Mouse (Mus musculus) hindbrain, embryonic 14.5 days (tissue): ENCODE results near the gene Nup210. TPM values are rescaled to one million over a fixed set of nuclear protein-coding genes. Genes with fewer than 3 reads are reported as not detected.

Experiments used
- ATAC-seq: fragments of 200-750 bp; cut with Nextera tagmentation; 2 replicates; pipeline ENCODE4 v1.8.0; 2017; ENCODE audit warnings: moderate number of reproducible peaks, mild to moderate bottlenecking, moderate TSS enrichment, moderate library complexity; ENCODE audit not compliant: low FRiP score
- DNase-seq: peaks from one replicate; pipeline ENCODE4 v3.0.0-alpha.2; 2015; ENCODE audit warnings: low spot score
- H3K27ac ChIP-seq: fragments of 300-500 bp; sonication (generic); 2 replicates; pipeline ENCODE4 v1.5.1; 2014; ENCODE audit warnings: mild to moderate bottlenecking, moderate library complexity
- H3K27me3 ChIP-seq: fragments of 300-500 bp; sonication (generic); 2 replicates; pipeline ENCODE4 v1.6.1; 2014; ENCODE audit warnings: mild to moderate bottlenecking, low read length, mixed read lengths; ENCODE audit not compliant: control insufficient read depth, insufficient read depth
- H3K36me3 ChIP-seq: fragments of 300-500 bp; sonication (generic); replicated peaks from 2 replicates; pipeline ENCODE4 v1.6.1; 2014; ENCODE audit not compliant: control insufficient read depth, insufficient read depth
- H3K4me1 ChIP-seq: fragments of 300-500 bp; sonication (generic); replicated peaks from 2 replicates; pipeline ENCODE4 v1.6.1; 2014; ENCODE audit warnings: antibody characterized with exemption, low read length, mixed read lengths; ENCODE audit not compliant: control insufficient read depth, insufficient read depth
- H3K4me2 ChIP-seq: fragments of 300-500 bp; sonication (generic); replicated peaks from 2 replicates; pipeline ENCODE4 v1.6.1; 2014; ENCODE audit warnings: mild to moderate bottlenecking, moderate library complexity
- H3K4me3 ChIP-seq: fragments of 300-500 bp; sonication (generic); replicated peaks from 2 replicates; pipeline ENCODE4 v1.5.1; 2014; ENCODE audit warnings: mild to moderate bottlenecking, low read length
- H3K9ac ChIP-seq: fragments of 300-500 bp; sonication (generic); 2 replicates; pipeline ENCODE4 v1.6.1; 2014
- H3K9me3 ChIP-seq: fragments of 300-500 bp; sonication (generic); 2 replicates; pipeline ENCODE4 v1.6.1; 2016; ENCODE audit warnings: low read length; ENCODE audit not compliant: control insufficient read depth
- WGBS: fragments of 180-500 bp; shearing (Covaris S2); extraction: QIAGEN DNeasy Blood & Tissue Kit; methylation state at CpG from one replicate; pipeline ENCODE4 v1.1.7; 2014; 5-methylcytosine and 5-hydroxymethylcytosine counted together
- polyA plus RNA-seq: library from polyadenylated mRNA; unstranded; fragments of >200 nt; fragmentation: Nextera tagmentation; extraction: Ambion mirVana; gene quantifications from 2 replicates; pipeline ENCODE4 v1.2.1, GENCODE M21; 2014

Gene Nup210
- polyA plus RNA-seq, 1 experiment from 2014 or later, result 23.3 TPM

GRCm38 (mm10) chr6:90974279-90974678, 142.3 kb downstream of the Nup210 start:
- DNase-seq, result no peak
- Histone ChIP-seq H3K27me3 (no peaks in the 10 kb centered on the region), H3K4me1 (peaks cover 5% of the 10 kb centered on the region)

GRCm38 (mm10) chr6:90969341-90969871, 147.2 kb downstream of the Nup210 start:
- 47% methylated on average over 2 of the region's 2 CpGs for WGBS
- no peaks in the 10 kb centered on the region for H3K27me3 ChIP-seq
- no peak for ATAC-seq

More at GRCm38 (mm10) chr6:90974279-90974678, 142.3 kb downstream of the Nup210 start:
- Histone ChIP-seq H3K27ac (no peak overlapping the region), H3K4me3 (no peak overlapping the region), H3K36me3 (no peaks in the 10 kb centered on the region), H3K9me3 (no peaks in the 10 kb centered on the region), H3K9ac (no peak overlapping the region), H3K4me2 (no peak overlapping the region)
- no peak for ATAC-seq
- WGBS, result 74% methylated on average over 2 of the region's 2 CpGs

More at GRCm38 (mm10) chr6:90969341-90969871, 147.2 kb downstream of the Nup210 start:
- Histone ChIP-seq H3K4me3 (no peak overlapping the region), H3K36me3 (no peaks in the 10 kb centered on the region), H3K9me3 (no peaks in the 10 kb centered on the region), H3K4me1 (peaks cover 5% of the 10 kb centered on the region), H3K9ac (no peak overlapping the region), H3K4me2 (no peak overlapping the region), H3K27ac (no peak overlapping the region)
- DNase-seq, result no peak

Other genes with a start within 250 kb of the Nup210 start
- 30.1 and 36.0 TPM in 2 replicates for gene Iqsec1, start 128.1 kb downstream of the Nup210 start, polyA plus RNA-seq
- gene Hdac11, start 39.8 kb upstream of the Nup210 start, polyA plus RNA-seq, result 42.7 and 50.1 TPM in 2 replicates
- gene Fbln2, start 95.6 kb upstream of the Nup210 start, polyA plus RNA-seq, result 26.2 and 27.2 TPM in 2 replicates